Mouse (Mus musculus): Measurements from ENCODE around the gene Oip5. TPM values are rescaled to one million over a fixed set of nuclear protein-coding genes. Genes with fewer than 3 reads are reported as not detected.
"Not testable (repeated sequence)": the region's sequence is repeated elsewhere in the genome, so short reads cannot be mapped to it uniquely, and the experiment has no call there.

Gene Oip5
- 22.9 and 25.5 TPM in 2 replicates for polyA plus RNA-seq (2014; fragmentation: Nextera tagmentation; extraction: Ambion mirVana)

- H3K9ac ChIP-seq (ENCODE audit: low read depth, low read length): peak within 1 kb of the TSS; percentile 90
- H3K9me3 ChIP-seq (replicated peaks; ENCODE audit: control insufficient read depth, low read length): no peaks in the 10 kb centered on the region
- under 1% methylated on average over 55 of the region's 55 CpGs for WGBS (ENCODE audit: insufficient replicate concordance)
- H3K27ac ChIP-seq (ENCODE audit: low read depth, low read length): peak within 1 kb of the TSS; percentile 82
- no peaks in the 10 kb centered on the region for H3K27me3 ChIP-seq (ENCODE audit: control insufficient read depth, insufficient read depth, low read length)
- peak; percentile 98 for ATAC-seq (replicated peaks; ENCODE audit: insufficient number of reproducible peaks, low FRiP score, low TSS enrichment)
- peak within 1 kb of the TSS; percentile 91 for H3K4me3 ChIP-seq (ENCODE audit: low read depth, low read length)
- peak within 1 kb of the TSS; percentile 81 for H3K4me2 ChIP-seq
- H3K36me3 ChIP-seq (ENCODE audit: control insufficient read depth, insufficient read depth, low read length): no peaks in the 10 kb centered on the region
- peaks cover 15% of the 10 kb centered on the region for H3K4me1 ChIP-seq (ENCODE audit: control insufficient read depth, insufficient read depth, low read length)
Observed at GRCm38 (mm10) chr2:119618199-119618982, at the start of gene Oip5, which contains the start of gene Nusap1. Gene Oip5 (minus strand): TSS chr2:119618469. Gene Nusap1 (plus strand): TSS chr2:119618298.

DNA sequence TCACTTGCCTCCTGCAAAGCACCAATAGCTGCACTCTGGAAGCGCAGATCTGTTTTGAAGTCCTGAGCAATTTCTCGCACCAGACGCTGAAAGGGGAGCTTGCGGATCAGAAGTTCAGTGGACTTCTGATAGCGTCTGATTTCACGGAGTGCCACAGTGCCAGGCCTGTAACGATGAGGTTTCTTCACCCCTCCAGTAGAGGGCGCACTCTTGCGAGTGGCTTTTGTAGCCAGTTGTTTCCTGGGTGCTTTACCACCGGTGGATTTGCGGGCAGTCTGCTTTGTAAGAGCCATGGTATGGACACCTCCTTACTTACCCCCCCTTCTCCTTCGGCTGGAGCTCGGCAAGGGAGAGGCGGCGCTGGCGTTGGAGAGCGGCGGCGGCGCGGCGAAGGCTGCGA, 47.5 kb upstream of the Oip5 start:
- ATAC-seq (replicated peaks; ENCODE audit: insufficient number of reproducible peaks, low FRiP score, low TSS enrichment); H3K27me3 ChIP-seq (ENCODE audit: control insufficient read depth, insufficient read depth, low read length): not testable (repeated sequence)

GRCm38 (mm10) chr2:119662220-119663182, 44.2 kb upstream of the Oip5 start, which contains the start of gene Ndufaf1:
Gene Ndufaf1 (minus strand): TSS chr2:119662827.
- peak within 1 kb of the TSS; percentile 67 for H3K4me2 ChIP-seq
- no peak within 1 kb of the TSS for H3K27ac ChIP-seq (ENCODE audit: low read depth, low read length)
- ATAC-seq (replicated peaks; ENCODE audit: insufficient number of reproducible peaks, low FRiP score, low TSS enrichment): no peak; the same call in 1 of the 2 replicates
- WGBS (ENCODE audit: insufficient replicate concordance): 2% methylated on average over 44 of the region's 44 CpGs
- H3K4me3 ChIP-seq (ENCODE audit: low read depth, low read length): peak within 1 kb of the TSS; percentile 68
- no peaks in the 10 kb centered on the region for H3K9me3 ChIP-seq (replicated peaks; ENCODE audit: control insufficient read depth, low read length)
- peaks cover 3% of the 10 kb centered on the region; the same call in 1 of the 2 replicates for H3K4me1 ChIP-seq (ENCODE audit: control insufficient read depth, insufficient read depth, low read length)
- H3K36me3 ChIP-seq (ENCODE audit: control insufficient read depth, insufficient read depth, low read length): 0 out of 2 replicates have a peak, but pooled peaks cover 2% of the 10 kb centered on the region
- no peaks in the 10 kb centered on the region for H3K27me3 ChIP-seq (ENCODE audit: control insufficient read depth, insufficient read depth, low read length)
- H3K9ac ChIP-seq (ENCODE audit: low read depth, low read length): peak within 1 kb of the TSS; percentile 81

More for the DNA sequence above, 47.5 kb upstream of the Oip5 start:
- not testable (repeated sequence) for H3K9me3 ChIP-seq (replicated peaks; ENCODE audit: control insufficient read depth, low read length); H3K4me1 ChIP-seq (ENCODE audit: control insufficient read depth, insufficient read depth, low read length); H3K9ac ChIP-seq (ENCODE audit: low read depth, low read length); H3K36me3 ChIP-seq (ENCODE audit: control insufficient read depth, insufficient read depth, low read length); H3K4me2 ChIP-seq; H3K27ac ChIP-seq (ENCODE audit: low read depth, low read length); H3K4me3 ChIP-seq (ENCODE audit: low read depth, low read length)
- WGBS (ENCODE audit: insufficient replicate concordance): 69% methylated on average over 18 of the region's 23 CpGs

- no peak overlapping the region for H3K4me3 ChIP-seq (ENCODE audit: low read depth, low read length)
- peaks cover 38% of the 10 kb centered on the region for H3K36me3 ChIP-seq (ENCODE audit: control insufficient read depth, insufficient read depth, low read length)
- 87% methylated on average over 5 of the region's 5 CpGs for WGBS (ENCODE audit: insufficient replicate concordance)
- no peak overlapping the region for H3K9ac ChIP-seq (ENCODE audit: low read depth, low read length)
- no peaks in the 10 kb centered on the region for H3K9me3 ChIP-seq (replicated peaks; ENCODE audit: control insufficient read depth, low read length)
- H3K27ac ChIP-seq (ENCODE audit: low read depth, low read length): no peak overlapping the region
- no peak for ATAC-seq (replicated peaks; ENCODE audit: insufficient number of reproducible peaks, low FRiP score, low TSS enrichment)
- H3K27me3 ChIP-seq (ENCODE audit: control insufficient read depth, insufficient read depth, low read length): no peaks in the 10 kb centered on the region
- no peaks in the 10 kb centered on the region for H3K4me1 ChIP-seq (ENCODE audit: control insufficient read depth, insufficient read depth, low read length)
- no peak overlapping the region for H3K4me2 ChIP-seq
Observed at GRCm38 (mm10) chr2:119644254-119644653, 26.0 kb upstream of the Oip5 start.

GRCm38 (mm10) chr2:119641214-119641912, 23.1 kb upstream of the Oip5 start:
- no peaks in the 10 kb centered on the region for H3K4me1 ChIP-seq (ENCODE audit: control insufficient read depth, insufficient read depth, low read length)
- no peaks in the 10 kb centered on the region for H3K9me3 ChIP-seq (replicated peaks; ENCODE audit: control insufficient read depth, low read length)
- H3K4me2 ChIP-seq: no peak overlapping the region
- no peak overlapping the region for H3K4me3 ChIP-seq (ENCODE audit: low read depth, low read length)
- H3K27me3 ChIP-seq (ENCODE audit: control insufficient read depth, insufficient read depth, low read length): no peaks in the 10 kb centered on the region
- 92% methylated on average over 5 of the region's 5 CpGs for WGBS (ENCODE audit: insufficient replicate concordance)
- H3K9ac ChIP-seq (ENCODE audit: low read depth, low read length): no peak overlapping the region
- H3K27ac ChIP-seq (ENCODE audit: low read depth, low read length): no peak overlapping the region
- peaks cover 34% of the 10 kb centered on the region for H3K36me3 ChIP-seq (ENCODE audit: control insufficient read depth, insufficient read depth, low read length)
- no peak for ATAC-seq (replicated peaks; ENCODE audit: insufficient number of reproducible peaks, low FRiP score, low TSS enrichment)

DNA sequence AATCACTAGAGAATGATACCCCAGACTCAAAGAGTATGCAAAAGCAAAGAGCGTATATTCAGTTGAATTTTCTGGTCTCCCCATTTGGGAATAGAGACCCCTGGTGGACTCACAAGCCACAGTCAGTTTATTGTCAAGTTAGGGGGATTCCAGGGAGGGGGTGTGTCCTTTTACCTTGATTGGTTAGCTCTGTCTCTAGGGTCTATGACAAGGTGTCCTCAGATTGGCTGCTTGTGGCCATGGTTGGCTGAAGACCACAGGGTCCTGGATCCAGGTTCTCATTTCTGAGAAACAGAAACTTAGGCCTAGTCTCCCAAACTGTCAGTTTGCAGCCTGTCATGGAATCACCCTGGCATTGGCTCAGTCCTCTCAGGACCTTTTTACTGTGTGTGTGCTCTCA, 18.5 kb upstream of the Oip5 start:
- Histone ChIP-seq H3K4me2 (no peak overlapping the region), H3K4me3 (ENCODE audit: low read depth, low read length) (no peak overlapping the region), H3K27me3 (ENCODE audit: control insufficient read depth, insufficient read depth, low read length) (no peaks in the 10 kb centered on the region), H3K9ac (ENCODE audit: low read depth, low read length) (no peak overlapping the region), H3K27ac (ENCODE audit: low read depth, low read length) (no peak overlapping the region), H3K9me3 (replicated peaks; ENCODE audit: control insufficient read depth, low read length) (no peaks in the 10 kb centered on the region), H3K36me3 (ENCODE audit: control insufficient read depth, insufficient read depth, low read length) (peaks cover 41% of the 10 kb centered on the region), H3K4me1 (ENCODE audit: control insufficient read depth, insufficient read depth, low read length) (no peaks in the 10 kb centered on the region)
- ATAC-seq (replicated peaks; ENCODE audit: insufficient number of reproducible peaks, low FRiP score, low TSS enrichment): no peak
- WGBS (ENCODE audit: insufficient replicate concordance): 81% methylated on average over 1 of the region's 1 CpGs

DNA sequence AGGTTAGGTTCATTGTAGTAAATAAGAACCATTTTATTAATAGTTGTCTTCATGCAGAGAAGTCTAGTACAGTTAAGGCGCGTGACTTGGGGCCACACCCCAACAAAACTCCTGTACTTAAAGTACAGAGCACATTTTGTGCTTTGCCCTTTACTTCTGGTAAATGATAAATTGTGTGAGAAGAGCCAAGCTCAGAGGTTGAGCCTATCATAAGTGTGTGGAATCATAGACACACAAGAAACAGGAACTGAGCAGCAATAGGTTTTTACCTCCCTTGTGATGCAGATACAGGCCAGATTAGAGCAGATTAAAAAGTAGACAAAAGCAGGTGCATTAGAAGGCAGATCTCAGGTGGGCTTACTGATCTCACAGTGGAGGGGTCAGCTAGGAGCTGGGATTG, 3.0 kb upstream of the Oip5 start:
- no peak for ATAC-seq (replicated peaks; ENCODE audit: insufficient number of reproducible peaks, low FRiP score, low TSS enrichment)
- peak overlapping the region; percentile 3 for H3K4me2 ChIP-seq
- H3K27ac ChIP-seq (ENCODE audit: low read depth, low read length): no peak overlapping the region
- H3K9ac ChIP-seq (ENCODE audit: low read depth, low read length): no peak overlapping the region
- H3K9me3 ChIP-seq (replicated peaks; ENCODE audit: control insufficient read depth, low read length): no peaks in the 10 kb centered on the region
- H3K4me1 ChIP-seq (ENCODE audit: control insufficient read depth, insufficient read depth, low read length): peaks cover 15% of the 10 kb centered on the region
- peaks cover 5% of the 10 kb centered on the region for H3K36me3 ChIP-seq (ENCODE audit: control insufficient read depth, insufficient read depth, low read length)
- WGBS (ENCODE audit: insufficient replicate concordance): 98% methylated on average over 2 of the region's 2 CpGs
- H3K4me3 ChIP-seq (ENCODE audit: low read depth, low read length): peak overlapping the region; percentile 0; the same call in 1 of the 2 replicates
- H3K27me3 ChIP-seq (ENCODE audit: control insufficient read depth, insufficient read depth, low read length): no peaks in the 10 kb centered on the region

- peak overlapping the region; percentile 68 for H3K9ac ChIP-seq (ENCODE audit: low read depth, low read length)
- H3K4me3 ChIP-seq (ENCODE audit: low read depth, low read length): peak overlapping the region; percentile 91
Observed at GRCm38 (mm10) chr2:119619002-119619401, 733 bp upstream of the Oip5 start.

More at GRCm38 (mm10) chr2:119619002-119619401, 733 bp upstream of the Oip5 start:
- H3K9me3 ChIP-seq (replicated peaks; ENCODE audit: control insufficient read depth, low read length); ATAC-seq (replicated peaks; ENCODE audit: insufficient number of reproducible peaks, low FRiP score, low TSS enrichment); H3K27me3 ChIP-seq (ENCODE audit: control insufficient read depth, insufficient read depth, low read length); H3K36me3 ChIP-seq (ENCODE audit: control insufficient read depth, insufficient read depth, low read length): not testable (repeated sequence)
- Histone ChIP-seq H3K4me1 (ENCODE audit: control insufficient read depth, insufficient read depth, low read length) (peaks cover 15% of the 10 kb centered on the region), H3K27ac (ENCODE audit: low read depth, low read length) (peak overlapping the region; percentile 69), H3K4me2 (peak overlapping the region; percentile 72)
- 13% methylated on average over 6 of the region's 6 CpGs for WGBS (ENCODE audit: insufficient replicate concordance)

Data from heart, embryonic 11.5 days (tissue).